Mouse (Mus musculus) spleen, embryonic (tissue): ENCODE results near the gene Rhoj.

Experiments
- CTCF ChIA-PET: fragments of 350-600 bp; sonication (Branson Sonifier 250); formaldehyde crosslinking; loops from one replicate; lab custom pipeline; 2022; lab: Charles Lee

Rhoj gene

GRCm38 (mm10) chr12:75307961-75308951, at the start of gene Rhoj:
TSS of gene Rhoj (plus strand) at chr12:75308322.
- CTCF ChIA-PET = interaction anchor here (0.7 kb wide), 1 partner anchor 377 kb away, joined by 4 read pairs; no protein-coding TSS in a partner anchor

DNA sequence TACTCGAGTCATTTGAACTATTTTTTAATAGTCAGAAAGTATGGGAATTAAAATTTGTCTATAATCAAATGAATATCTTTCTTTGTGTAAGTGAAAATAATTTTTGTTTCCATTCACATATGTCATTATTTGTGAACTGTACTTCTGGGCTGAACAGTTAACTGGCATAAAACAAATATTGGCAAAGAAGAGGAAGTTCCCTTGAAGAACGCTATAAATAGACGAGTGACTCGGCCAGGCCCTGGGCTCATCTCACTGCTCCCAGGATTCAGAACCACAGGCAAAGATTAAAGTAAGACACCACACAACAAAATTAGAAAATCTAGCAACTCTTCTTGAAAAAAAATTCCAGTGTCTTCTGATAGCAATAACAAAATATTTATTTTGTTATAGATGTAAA, 36.4 kb upstream of the Rhoj start:
- CTCF ChIA-PET = no interaction called here

DNA sequence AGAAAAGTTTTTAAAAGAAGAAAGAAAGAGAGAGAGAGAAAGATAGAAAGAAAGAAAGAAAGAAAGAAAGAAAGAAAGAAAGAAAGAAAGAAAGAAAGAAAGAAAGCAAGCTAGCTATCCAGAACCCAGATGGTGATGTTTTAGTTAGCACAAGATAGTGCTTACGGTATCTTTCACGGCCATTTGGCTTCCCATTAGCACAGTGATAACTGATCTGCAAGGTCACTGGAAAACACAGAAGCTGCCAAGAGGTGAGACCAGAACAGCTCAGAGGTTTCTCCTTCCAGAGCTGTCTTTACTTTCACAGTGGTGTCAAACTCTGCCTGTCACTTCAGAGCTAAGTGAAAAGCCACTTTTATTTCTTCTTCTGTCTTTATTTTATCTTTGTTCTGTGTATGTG, 32.4 kb upstream of the Rhoj start:
- CTCF ChIA-PET = no interaction called here

GRCm38 (mm10) chr12:75277425-75277824, 30.7 kb upstream of the Rhoj start:
- CTCF ChIA-PET = no interaction called here

GRCm38 (mm10) chr12:75280502-75280901, 27.6 kb upstream of the Rhoj start:
- CTCF ChIA-PET = no interaction called here

DNA sequence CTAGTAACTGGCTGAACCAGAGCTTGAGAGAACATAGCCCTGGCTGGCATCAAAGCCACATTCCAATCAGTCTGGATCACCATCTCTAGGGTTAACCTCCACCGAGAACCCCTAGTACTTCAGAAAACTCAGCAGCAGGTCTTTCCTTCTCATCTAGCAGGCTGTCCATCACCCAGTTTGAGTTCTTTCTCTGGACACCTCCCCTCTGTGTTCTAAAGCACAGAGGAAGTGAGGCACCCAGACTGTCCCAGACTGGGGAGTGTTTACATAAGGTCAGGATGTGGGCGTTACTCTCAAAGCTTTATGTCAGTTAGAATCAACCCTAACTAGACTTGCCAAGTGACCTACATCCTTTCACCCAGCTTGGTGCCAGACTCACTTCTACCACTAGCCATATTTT, 24.9 kb upstream of the Rhoj start:
- CTCF ChIA-PET = no interaction called here

DNA sequence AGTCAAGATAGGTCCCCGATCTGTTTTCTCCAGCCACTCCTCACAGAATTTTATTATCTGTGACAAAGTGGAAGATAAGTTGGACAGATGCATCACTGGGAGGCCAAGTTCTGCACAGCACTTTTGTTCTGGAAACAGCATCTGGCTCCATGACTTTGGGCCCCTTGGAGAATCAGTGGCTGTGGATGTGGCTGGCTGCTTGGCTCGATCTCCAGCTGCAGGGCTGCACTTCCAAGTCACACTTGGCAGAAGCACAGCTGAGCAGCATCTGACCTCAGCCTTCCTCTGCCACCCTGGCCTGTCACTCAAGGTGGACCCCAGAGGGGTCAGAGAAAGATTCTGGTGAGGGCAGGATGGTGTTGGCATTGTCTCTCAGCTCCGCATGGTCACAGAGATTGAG, 22.0 kb upstream of the Rhoj start:
- CTCF ChIA-PET = no interaction called here

DNA sequence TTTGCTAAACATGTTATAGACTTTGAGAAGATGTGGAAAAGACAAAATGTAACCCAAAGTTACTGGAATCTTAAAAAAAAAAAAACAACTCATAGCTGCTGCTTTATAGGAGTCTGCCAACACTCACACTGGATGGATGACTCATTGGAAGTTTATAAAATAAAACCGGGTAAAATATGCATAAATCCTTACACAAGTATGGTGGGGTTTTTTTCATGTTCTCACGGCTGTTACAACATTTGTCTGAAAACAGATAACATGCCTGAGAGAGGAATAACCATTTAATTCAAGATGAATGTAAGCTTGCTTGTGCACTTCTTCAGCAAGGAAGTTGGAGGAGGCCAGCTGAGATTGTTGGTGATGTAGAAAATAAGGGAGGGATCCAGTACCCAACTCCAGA, 17.6 kb upstream of the Rhoj start:
- CTCF ChIA-PET = no interaction called here

GRCm38 (mm10) chr12:75291556-75291955, 16.6 kb upstream of the Rhoj start:
- CTCF ChIA-PET = no interaction called here

DNA sequence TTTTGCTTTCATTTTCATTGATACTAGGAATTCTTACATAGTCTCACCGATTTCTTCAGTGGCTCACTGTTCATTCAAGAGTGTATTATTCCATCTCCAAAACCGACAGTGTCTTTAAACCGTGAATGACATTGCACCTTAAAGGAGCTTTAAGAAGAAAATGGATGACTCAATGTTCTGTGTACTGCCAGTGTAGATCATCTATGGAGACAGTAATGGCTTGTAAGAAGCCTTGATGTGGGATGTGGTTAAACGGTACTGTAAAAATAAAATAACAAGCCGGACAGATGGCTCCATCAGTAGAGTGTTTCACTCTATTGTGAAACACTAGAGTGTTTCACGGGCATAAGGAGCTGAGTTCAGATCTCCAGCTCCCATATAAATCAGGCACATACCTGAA, 15.2 kb upstream of the Rhoj start:
- CTCF ChIA-PET = interaction anchor here (0.6 kb wide), 1 partner anchor 138 kb away, joined by 15 read pairs; no protein-coding TSS in a partner anchor

- CTCF ChIA-PET = interaction anchor here (0.6 kb wide), 1 partner anchor 7 kb away, joined by 4 read pairs; no protein-coding TSS in a partner anchor
Measured at GRCm38 (mm10) chr12:75299865-75300264, 8.3 kb upstream of the Rhoj start.

DNA sequence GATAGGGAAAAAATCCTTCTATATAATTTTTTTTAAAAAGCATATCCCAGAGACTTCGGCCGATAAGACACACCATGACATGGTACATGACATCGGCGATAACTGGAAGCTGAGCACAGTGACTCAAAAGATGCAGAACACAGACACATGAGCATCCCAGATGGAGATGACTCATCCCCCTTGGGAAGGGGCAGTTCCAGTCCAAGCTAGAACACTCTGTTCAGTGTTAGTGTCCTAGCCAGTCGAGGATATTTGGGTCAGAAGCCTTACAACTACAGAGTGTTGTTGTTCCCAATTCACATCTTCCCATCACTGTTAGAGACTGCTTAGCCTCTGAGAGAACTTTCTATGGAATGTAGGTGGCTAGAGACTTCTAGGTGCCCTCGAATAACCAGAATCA, 4.0 kb upstream of the Rhoj start:
- CTCF ChIA-PET = no interaction called here

GRCm38 (mm10) chr12:75309756-75310155, 1.6 kb downstream of the Rhoj start:
- CTCF ChIA-PET = no interaction called here

GRCm38 (mm10) chr12:75310766-75311165, 2.6 kb downstream of the Rhoj start:
- CTCF ChIA-PET = no interaction called here

GRCm38 (mm10) chr12:75311879-75312278, 3.8 kb downstream of the Rhoj start:
- CTCF ChIA-PET = no interaction called here

- CTCF ChIA-PET = no interaction called here
Measured at GRCm38 (mm10) chr12:75313992-75314391, 5.9 kb downstream of the Rhoj start.

DNA sequence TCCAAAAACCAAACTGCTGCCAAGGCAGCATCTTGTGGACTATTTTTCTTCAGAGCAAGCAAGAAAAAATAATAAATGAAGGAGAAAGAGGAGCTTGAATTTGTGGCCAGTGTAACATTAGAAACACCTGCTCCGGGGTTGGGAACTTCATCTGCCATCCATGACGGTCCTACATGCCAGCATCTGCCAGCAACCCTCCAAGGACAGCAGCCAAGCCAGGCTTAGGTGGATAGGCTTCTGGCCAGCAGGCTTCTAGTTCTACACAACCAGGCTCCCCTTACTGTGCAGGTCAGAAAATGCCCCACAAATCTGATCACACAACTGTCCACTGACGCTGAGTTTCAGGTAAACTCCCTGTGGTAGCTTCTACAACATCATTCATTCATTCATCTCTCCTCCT, 7.7 kb downstream of the Rhoj start:
- CTCF ChIA-PET = no interaction called here

- CTCF ChIA-PET = no interaction called here
Measured at GRCm38 (mm10) chr12:75320441-75320925, 12.4 kb downstream of the Rhoj start.

DNA sequence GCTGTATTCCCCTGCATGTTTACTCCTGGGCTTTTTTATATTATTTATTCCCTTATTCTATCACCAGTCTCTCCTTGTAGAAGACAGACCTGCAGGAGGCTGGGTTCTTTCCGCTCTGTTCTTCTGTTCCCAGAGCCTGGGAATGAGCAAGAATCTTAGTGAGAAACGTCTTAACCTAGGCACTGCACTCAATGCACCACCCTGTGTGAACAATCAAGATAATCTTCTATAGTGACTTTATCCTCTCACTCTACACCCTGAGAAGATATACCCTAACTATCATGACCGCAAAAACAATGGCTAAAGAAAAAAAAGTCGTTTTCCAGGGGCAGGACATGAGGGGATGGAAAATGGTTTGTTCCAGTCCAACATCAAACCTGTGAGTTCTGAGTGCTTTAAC, 13.1 kb downstream of the Rhoj start:
- CTCF ChIA-PET = no interaction called here

- CTCF ChIA-PET = no interaction called here
Measured at GRCm38 (mm10) chr12:75329188-75329587, 21.1 kb downstream of the Rhoj start.

- CTCF ChIA-PET = no interaction called here
Measured at GRCm38 (mm10) chr12:75339894-75340293, 31.8 kb downstream of the Rhoj start.

- CTCF ChIA-PET = interaction anchor here (0.6 kb wide), 1 partner anchor 1026 kb away, joined by 4 read pairs; no protein-coding TSS in a partner anchor
Measured at GRCm38 (mm10) chr12:75340331-75340730, 32.2 kb downstream of the Rhoj start.

DNA sequence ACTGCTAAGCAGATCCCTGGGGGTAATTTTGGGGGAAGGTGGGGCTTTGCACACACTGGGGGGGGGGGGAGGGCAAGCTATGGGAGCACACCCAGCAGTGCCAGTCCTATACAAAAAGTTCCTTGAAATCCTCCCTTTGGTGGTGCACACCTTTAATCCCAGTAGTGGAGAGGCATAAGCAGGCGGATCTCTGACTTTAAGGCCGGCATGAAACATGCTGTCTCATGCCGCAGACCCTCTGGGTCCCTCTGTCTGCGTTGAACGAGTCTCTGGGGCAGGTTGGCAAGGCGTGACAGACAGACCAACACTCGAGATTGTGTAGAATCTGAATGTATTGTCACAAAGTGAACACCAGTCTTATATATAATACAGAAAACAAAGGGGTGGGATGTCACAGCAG, 40.4 kb downstream of the Rhoj start:
- CTCF ChIA-PET = no interaction called here
